Mouse (Mus musculus) retina, postnatal 7 days (tissue): ENCODE data around the gene Olfr103.

Experiments used
- DNase-seq: peaks from one replicate; pipeline ENCODE4 v3.0.0-alpha.2; 2012; ENCODE audit warnings: low read depth, low spot score

The Olfr103 gene

DNA sequence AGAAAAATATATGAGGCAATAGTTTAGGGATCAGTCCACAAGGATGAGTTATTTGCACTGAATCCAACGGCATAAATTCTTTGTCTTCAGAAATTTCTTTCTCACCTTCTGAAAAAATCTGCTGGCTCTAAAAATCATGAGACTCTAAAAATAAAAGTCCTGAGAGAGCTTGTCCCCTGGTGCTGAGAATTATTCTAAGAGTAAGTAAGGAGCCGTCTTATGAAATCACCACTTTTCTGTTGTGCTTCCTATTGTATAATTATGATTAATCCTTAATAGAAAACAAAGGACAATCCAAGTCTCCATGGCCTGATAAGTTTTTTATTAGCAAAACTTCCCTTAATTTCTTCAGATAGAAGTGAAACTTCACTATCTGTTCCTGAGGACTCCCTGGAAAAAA, at the start of gene Olfr103:
Gene Olfr103, minus strand, starts transcription at position 101 of the 400 bp plus-strand sequence.
- DNase-seq: no peak

GRCm38 (mm10) chr17:37378733-37379132, 39.2 kb upstream of the Olfr103 start, which contains the start of gene Olfr105-ps:
TSS of gene Olfr105-ps (plus strand) at chr17:37379033.
- no peak for DNase-seq

- DNase-seq: no peak
These were observed 19.8 kb upstream of the Olfr103 start, which contains the start of gene Olfr104-ps for GRCm38 (mm10) chr17:37359282-37359681. TSS of gene Olfr104-ps (plus strand) at chr17:37359582.

DNA sequence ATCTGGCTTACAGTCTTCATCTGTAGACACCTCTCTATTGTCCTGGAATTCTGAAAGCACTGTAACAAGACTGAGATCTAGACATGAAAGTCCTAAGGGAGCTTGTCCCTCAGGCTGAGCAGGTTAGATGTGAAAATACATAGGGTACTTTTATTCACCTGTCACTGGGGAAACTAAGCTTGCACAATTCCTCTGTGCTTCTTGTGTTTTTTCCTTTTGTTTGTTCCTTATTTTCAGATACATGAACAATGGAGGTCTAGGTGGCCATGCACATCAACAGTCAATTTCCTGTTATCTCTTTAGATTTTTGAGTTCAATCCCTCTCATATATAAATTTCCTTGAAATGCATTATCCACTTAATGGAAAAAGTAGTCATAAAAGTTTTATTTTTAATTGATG, 22.5 kb downstream of the Olfr103 start, which contains the start of gene Olfr102:
Gene Olfr102, minus strand, starts transcription at position 101 of the 400 bp plus-strand sequence.
- DNase-seq: no peak

GRCm38 (mm10) chr17:37310146-37310699, 29.3 kb downstream of the Olfr103 start:
- no peak for DNase-seq

GRCm38 (mm10) chr17:37308483-37308882, 31.0 kb downstream of the Olfr103 start:
- no peak for DNase-seq

DNA sequence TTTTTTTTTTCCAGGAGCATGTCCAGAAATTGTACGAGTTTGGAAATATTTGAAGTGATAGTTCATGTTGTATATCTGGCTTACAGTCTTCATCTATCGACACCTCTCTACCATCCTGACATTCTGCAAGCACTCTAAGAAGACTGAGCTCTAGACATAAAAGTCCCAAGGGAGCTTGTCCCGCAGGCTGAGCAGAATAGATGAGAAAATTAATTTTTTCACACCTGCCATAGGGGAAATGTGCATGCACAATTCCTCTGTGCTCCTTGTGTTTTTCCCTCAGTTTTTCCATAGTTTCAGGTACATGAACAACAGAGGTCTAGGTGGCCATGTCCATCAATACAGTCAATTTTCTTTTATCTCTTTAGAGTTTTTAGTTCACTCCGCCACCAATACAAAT, 35.3 kb downstream of the Olfr103 start, which contains the start of gene Olfr101:
Gene Olfr101, minus strand, starts transcription at position 101 of the 400 bp plus-strand sequence.
- no peak for DNase-seq
